Mouse (Mus musculus): ENCODE measurements around the gene Kiss1.

Kiss1 gene

GRCm38 (mm10) chr1:133321267-133321925 lies at the start of gene Kiss1:
Gene Kiss1 (plus strand): TSS chr1:133321875.
- DNase-seq = no peak

- DNase-seq = no peak
Observed at GRCm38 (mm10) chr1:133274163-133274562, 47.5 kb upstream of the Kiss1 start.

- DNase-seq = no peak
Observed at GRCm38 (mm10) chr1:133276983-133277382, 44.7 kb upstream of the Kiss1 start.

- DNase-seq = no peak
Observed at GRCm38 (mm10) chr1:133278539-133278938, 43.1 kb upstream of the Kiss1 start.

GRCm38 (mm10) chr1:133278946-133279631 lies 42.6 kb upstream of the Kiss1 start:
- no peak for DNase-seq

- DNase-seq = no peak
Observed at GRCm38 (mm10) chr1:133279632-133280093, 42.0 kb upstream of the Kiss1 start.

- no peak for DNase-seq
Observed at GRCm38 (mm10) chr1:133280537-133280936, 41.1 kb upstream of the Kiss1 start.

GRCm38 (mm10) chr1:133285907-133286306 lies 35.8 kb upstream of the Kiss1 start:
- no peak for DNase-seq

- no peak for DNase-seq
Observed at GRCm38 (mm10) chr1:133287051-133287450, 34.6 kb upstream of the Kiss1 start.

- DNase-seq = no peak
Observed at GRCm38 (mm10) chr1:133287880-133288279, 33.8 kb upstream of the Kiss1 start.

- no peak for DNase-seq
Observed at GRCm38 (mm10) chr1:133291888-133292287, 29.8 kb upstream of the Kiss1 start.

GRCm38 (mm10) chr1:133292608-133293007 lies 29.1 kb upstream of the Kiss1 start:
- no peak for DNase-seq

- DNase-seq = no peak
Observed at GRCm38 (mm10) chr1:133296376-133296775, 25.3 kb upstream of the Kiss1 start.

- DNase-seq = no peak
Observed at GRCm38 (mm10) chr1:133298816-133299215, 22.9 kb upstream of the Kiss1 start.

GRCm38 (mm10) chr1:133302540-133302939 lies 19.1 kb upstream of the Kiss1 start:
- peak; percentile 56 to 66 for DNase-seq

GRCm38 (mm10) chr1:133306842-133307241 lies 14.8 kb upstream of the Kiss1 start:
- DNase-seq = peak; percentile 91 to 92

- DNase-seq = peak; percentile 31 to 60
Observed at GRCm38 (mm10) chr1:133307318-133307717, 14.4 kb upstream of the Kiss1 start.

GRCm38 (mm10) chr1:133309652-133310267 lies 11.9 kb upstream of the Kiss1 start, which contains the start of gene Golt1a:
Gene Golt1a (plus strand): TSS chr1:133309800.
- DNase-seq = peak; percentile 72 to 84

GRCm38 (mm10) chr1:133311240-133311639 lies 10.4 kb upstream of the Kiss1 start:
- no peak for DNase-seq

GRCm38 (mm10) chr1:133311946-133312345 lies 9.7 kb upstream of the Kiss1 start:
- DNase-seq = no peak

- DNase-seq = peak; percentile 80 to 85
Observed at GRCm38 (mm10) chr1:133314364-133314763, 7.3 kb upstream of the Kiss1 start.

GRCm38 (mm10) chr1:133315775-133316174 lies 5.9 kb upstream of the Kiss1 start:
- DNase-seq = no peak

- no peak for DNase-seq
Observed at GRCm38 (mm10) chr1:133316577-133316976, 5.1 kb upstream of the Kiss1 start.

- no peak for DNase-seq
Observed at GRCm38 (mm10) chr1:133317149-133317548, 4.5 kb upstream of the Kiss1 start.

Data from kidney, postnatal 4 days (tissue).